Mouse (Mus musculus): ENCODE results near the gene Cacna1h. TPM values are rescaled to one million over a fixed set of nuclear protein-coding genes. Genes with fewer than 3 reads are reported as not detected.
A peak's percentile ranks its signal among the peaks of the same experiment; 100 is the strongest.

Gene Cacna1h
- polyA plus RNA-seq, 1 experiment from 2014 or later, result 3.2 TPM

DNA sequence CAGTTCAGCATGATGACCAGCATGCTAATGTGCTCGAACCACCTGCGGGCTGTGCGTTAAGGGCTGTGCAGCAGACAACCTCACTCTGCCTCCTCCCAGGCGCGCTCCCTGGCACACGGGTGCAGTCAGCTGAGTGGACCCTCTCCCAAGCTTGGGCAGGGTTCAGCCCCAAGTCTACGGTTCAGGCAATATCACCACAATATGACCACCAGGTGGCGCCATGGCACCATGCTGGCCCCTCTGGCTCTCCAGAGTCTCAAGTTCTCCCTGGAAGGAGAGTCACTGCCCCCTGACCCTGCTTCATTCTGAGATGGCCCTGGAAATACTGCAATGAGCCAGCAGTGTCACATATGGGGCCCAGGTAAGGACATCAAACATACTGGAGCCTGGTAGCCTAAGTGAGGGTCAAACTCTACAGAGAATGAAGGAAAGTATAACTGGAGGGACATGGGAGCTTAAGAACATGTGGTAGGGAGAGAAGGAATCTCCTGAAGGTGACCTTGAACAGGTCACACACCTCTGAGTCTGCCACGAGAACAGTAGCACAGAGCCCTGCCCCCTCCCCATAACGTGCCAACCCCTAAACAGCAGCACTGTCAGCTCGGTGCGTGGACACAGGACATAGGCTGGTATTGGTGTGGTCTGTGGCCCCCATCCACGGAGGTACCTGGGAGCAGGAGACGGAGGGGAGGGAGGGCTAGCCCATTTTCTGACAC lies 35.6 kb downstream of the Cacna1h start:
- WGBS, result 33% methylated on average over 14 of the region's 14 CpGs
- ATAC-seq (replicated peaks; ENCODE audit: low FRiP score) (no peak), DNase-seq (ENCODE audit: low spot score) (peak; percentile 70)
- no peaks in the 10 kb centered on the region; the same call in 1 of the 2 replicates for H3K27me3 ChIP-seq (replicated peaks; ENCODE audit: control insufficient read depth, insufficient read depth, low read length)
- H3K9me3 ChIP-seq (ENCODE audit: control insufficient read depth, low read length), result no peaks in the 10 kb centered on the region
- no peak overlapping the region for H3K4me2 ChIP-seq
- H3K4me3 ChIP-seq (ENCODE audit: low read depth, low read length), result no peak overlapping the region
- no peaks in the 10 kb centered on the region for H3K36me3 ChIP-seq (ENCODE audit: control insufficient read depth, insufficient read depth, low read length)
- no peak overlapping the region for H3K9ac ChIP-seq (ENCODE audit: low read depth, low read length)
- no peak overlapping the region for H3K27ac ChIP-seq (ENCODE audit: low read depth, low read length)
- no peaks in the 10 kb centered on the region for H3K4me1 ChIP-seq (replicated peaks; ENCODE audit: control insufficient read depth, insufficient read depth, low read length)

DNA sequence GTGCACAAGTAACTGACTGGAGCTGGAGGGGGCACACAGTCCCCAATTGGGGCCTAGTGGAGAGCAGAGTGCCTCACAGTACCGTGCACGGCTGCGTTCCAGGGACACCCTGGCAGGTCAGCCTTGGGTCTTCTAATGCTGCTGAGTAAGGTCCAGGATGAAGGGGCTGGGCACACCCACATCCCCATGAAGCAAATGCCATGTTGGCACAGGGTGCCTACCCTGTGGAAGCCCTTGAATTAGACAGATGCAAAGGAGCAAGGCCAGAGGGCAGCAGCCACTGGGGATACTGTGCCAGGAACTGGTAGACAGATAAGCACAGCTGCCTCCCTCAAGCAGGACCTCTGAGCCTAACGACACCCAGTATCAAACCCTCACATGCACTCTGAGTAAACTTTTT lies 39.1 kb downstream of the Cacna1h start:
- Histone ChIP-seq H3K27me3 (replicated peaks; ENCODE audit: control insufficient read depth, insufficient read depth, low read length) (no peaks in the 10 kb centered on the region; the same call in 1 of the 2 replicates), H3K27ac (ENCODE audit: low read depth, low read length) (no peak overlapping the region), H3K36me3 (ENCODE audit: control insufficient read depth, insufficient read depth, low read length) (no peaks in the 10 kb centered on the region), H3K4me3 (ENCODE audit: low read depth, low read length) (no peak overlapping the region), H3K4me1 (replicated peaks; ENCODE audit: control insufficient read depth, insufficient read depth, low read length) (no peaks in the 10 kb centered on the region), H3K4me2 (no peak overlapping the region), H3K9me3 (ENCODE audit: control insufficient read depth, low read length) (no peaks in the 10 kb centered on the region), H3K9ac (ENCODE audit: low read depth, low read length) (no peak overlapping the region)
- DNase-seq (ENCODE audit: low spot score), result no peak
- ATAC-seq (replicated peaks; ENCODE audit: low FRiP score), result no peak
- 76% methylated on average over 4 of the region's 4 CpGs for WGBS

DNA sequence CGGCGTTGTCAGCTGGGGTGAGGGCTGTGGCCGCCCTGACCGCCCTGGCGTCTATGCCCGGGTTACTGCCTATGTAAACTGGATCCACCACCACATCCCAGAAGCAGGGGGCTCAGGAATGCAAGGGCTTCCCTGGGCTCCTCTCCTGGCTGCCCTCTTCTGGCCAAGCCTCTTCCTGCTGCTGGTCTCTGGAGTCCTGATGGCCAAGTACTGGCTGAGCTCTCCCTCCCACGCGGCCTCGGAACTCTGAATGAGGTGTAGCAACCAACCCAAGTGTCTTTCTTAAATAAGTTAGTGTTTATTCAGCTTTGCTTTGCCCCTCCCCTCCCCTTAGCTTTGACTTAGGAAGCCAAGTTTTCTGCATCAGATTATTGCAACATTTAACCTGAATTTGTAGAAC lies 59.6 kb downstream of the Cacna1h start:
- H3K27ac ChIP-seq (ENCODE audit: low read depth, low read length), result no peak overlapping the region
- H3K4me1 ChIP-seq (replicated peaks; ENCODE audit: control insufficient read depth, insufficient read depth, low read length), result no peaks in the 10 kb centered on the region
- H3K9me3 ChIP-seq (ENCODE audit: control insufficient read depth, low read length), result no peaks in the 10 kb centered on the region
- no peaks in the 10 kb centered on the region for H3K27me3 ChIP-seq (replicated peaks; ENCODE audit: control insufficient read depth, insufficient read depth, low read length)
- no peaks in the 10 kb centered on the region; the same call in 1 of the 2 replicates for H3K36me3 ChIP-seq (ENCODE audit: control insufficient read depth, insufficient read depth, low read length)
- H3K4me2 ChIP-seq, result no peak overlapping the region
- H3K9ac ChIP-seq (ENCODE audit: low read depth, low read length), result no peak overlapping the region
- no peak overlapping the region for H3K4me3 ChIP-seq (ENCODE audit: low read depth, low read length)
- 43% methylated on average over 9 of the region's 9 CpGs for WGBS
- DNase-seq (ENCODE audit: low spot score) (no peak), ATAC-seq (replicated peaks; ENCODE audit: low FRiP score) (no peak)

DNA sequence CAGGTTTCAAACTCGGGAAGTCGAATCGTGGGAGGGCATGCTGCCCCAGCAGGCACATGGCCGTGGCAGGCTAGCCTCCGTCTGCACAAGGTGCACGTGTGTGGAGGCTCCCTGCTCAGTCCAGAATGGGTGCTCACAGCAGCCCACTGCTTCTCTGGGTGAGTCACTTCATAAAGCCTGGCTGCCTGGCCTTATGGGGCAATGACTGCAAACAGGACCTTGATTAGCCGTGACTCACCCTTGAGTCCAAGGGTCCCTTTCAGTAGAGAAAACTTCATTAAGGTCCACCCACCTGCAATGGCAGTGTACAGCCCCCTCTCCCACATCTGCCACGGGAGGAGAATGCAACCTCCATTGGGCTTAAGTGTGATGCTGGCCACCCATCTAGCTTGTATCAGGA lies 61.1 kb downstream of the Cacna1h start:
- DNase-seq (ENCODE audit: low spot score) (no peak), ATAC-seq (replicated peaks; ENCODE audit: low FRiP score) (no peak)
- Histone ChIP-seq H3K27me3 (replicated peaks; ENCODE audit: control insufficient read depth, insufficient read depth, low read length) (no peaks in the 10 kb centered on the region), H3K4me1 (replicated peaks; ENCODE audit: control insufficient read depth, insufficient read depth, low read length) (no peaks in the 10 kb centered on the region), H3K9ac (ENCODE audit: low read depth, low read length) (no peak overlapping the region), H3K36me3 (ENCODE audit: control insufficient read depth, insufficient read depth, low read length) (no peaks in the 10 kb centered on the region; the same call in 1 of the 2 replicates), H3K9me3 (ENCODE audit: control insufficient read depth, low read length) (no peaks in the 10 kb centered on the region), H3K4me2 (no peak overlapping the region), H3K4me3 (ENCODE audit: low read depth, low read length) (no peak overlapping the region), H3K27ac (ENCODE audit: low read depth, low read length) (no peak overlapping the region)
- 68% methylated on average over 8 of the region's 8 CpGs for WGBS

DNA sequence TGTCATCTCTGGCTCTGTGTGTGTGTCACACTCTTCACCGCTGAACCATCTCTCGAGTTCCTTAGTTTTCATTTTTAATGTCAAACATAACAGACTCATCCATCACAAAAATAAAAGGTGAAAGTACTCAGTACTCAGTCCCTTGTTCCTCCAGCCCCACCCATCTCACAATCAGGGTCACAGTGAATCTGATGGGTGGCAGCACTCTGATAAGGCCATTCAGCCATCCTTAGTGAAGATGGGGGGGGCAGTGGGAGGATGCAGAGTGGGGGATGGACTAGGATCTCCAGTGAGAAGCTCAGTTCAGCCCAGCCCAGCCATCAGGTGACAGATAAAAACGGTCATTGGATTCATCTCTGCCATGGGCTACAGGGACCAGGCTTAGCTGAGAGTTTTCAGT lies 64.6 kb downstream of the Cacna1h start, which contains the start of gene Tpsg1:
Tpsg1 (plus strand) TSS at position 301 of the 400 bp plus-strand sequence.
- DNase-seq (ENCODE audit: low spot score) (no peak), ATAC-seq (replicated peaks; ENCODE audit: low FRiP score) (no peak)
- 69% methylated on average over 3 of the region's 3 CpGs for WGBS
- Histone ChIP-seq H3K9me3 (ENCODE audit: control insufficient read depth, low read length) (no peaks in the 10 kb centered on the region), H3K27me3 (replicated peaks; ENCODE audit: control insufficient read depth, insufficient read depth, low read length) (no peaks in the 10 kb centered on the region), H3K27ac (ENCODE audit: low read depth, low read length) (no peak within 1 kb of the TSS), H3K4me1 (replicated peaks; ENCODE audit: control insufficient read depth, insufficient read depth, low read length) (no peaks in the 10 kb centered on the region), H3K4me3 (ENCODE audit: low read depth, low read length) (no peak within 1 kb of the TSS), H3K36me3 (ENCODE audit: control insufficient read depth, insufficient read depth, low read length) (no peaks in the 10 kb centered on the region), H3K9ac (ENCODE audit: low read depth, low read length) (no peak within 1 kb of the TSS), H3K4me2 (no peak within 1 kb of the TSS)

DNA sequence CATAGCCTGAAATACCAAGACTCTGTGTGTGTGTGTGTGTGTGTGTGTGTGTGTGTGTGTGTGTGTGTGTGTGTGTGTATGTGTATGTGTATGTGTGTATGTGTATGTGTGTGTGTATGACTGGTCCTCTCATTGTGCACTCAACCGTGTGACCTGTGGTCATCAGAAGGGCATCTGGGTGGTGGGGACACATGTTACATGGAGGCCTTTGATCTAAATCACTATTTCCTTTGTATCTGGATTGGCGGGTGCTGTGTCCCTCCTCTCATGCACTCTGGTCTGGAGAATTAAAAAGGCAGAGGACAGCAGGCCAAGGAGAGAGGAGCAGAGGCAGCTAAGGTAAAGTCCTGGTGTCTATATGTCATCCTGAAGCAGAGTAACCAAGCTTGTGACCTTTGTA lies 67.6 kb downstream of the Cacna1h start, which contains the start of gene Tpsb2:
Tpsb2 (plus strand) TSS at position 301 of the 400 bp plus-strand sequence.
- H3K27ac ChIP-seq (ENCODE audit: low read depth, low read length), result no peak within 1 kb of the TSS
- ATAC-seq (replicated peaks; ENCODE audit: low FRiP score), result no peak
- WGBS, result 63% methylated on average over 2 of the region's 2 CpGs

DNA sequence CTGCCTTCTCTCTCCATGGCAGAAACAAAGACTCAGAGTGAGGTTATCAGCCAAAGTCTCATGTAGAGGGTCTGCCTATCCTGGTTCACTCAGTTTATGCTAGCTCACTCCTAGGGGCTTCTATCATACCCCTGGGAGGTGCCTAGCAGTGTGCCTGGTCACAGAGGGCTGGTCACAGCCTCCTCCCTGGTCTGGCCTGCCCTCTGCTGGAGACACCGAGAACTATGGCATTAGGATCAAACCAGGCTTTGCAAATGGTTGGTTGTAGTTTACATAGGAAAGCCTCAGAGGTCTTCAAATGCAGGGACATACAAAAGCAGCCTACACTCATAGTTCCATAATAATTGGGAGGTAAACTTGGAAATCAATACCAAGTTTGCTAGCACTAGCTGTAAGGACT lies 69.9 kb downstream of the Cacna1h start:
- no peak overlapping the region for H3K9ac ChIP-seq (ENCODE audit: low read depth, low read length)
- no peak overlapping the region for H3K27ac ChIP-seq (ENCODE audit: low read depth, low read length)
- no peak for DNase-seq (ENCODE audit: low spot score)
- no peaks in the 10 kb centered on the region for H3K36me3 ChIP-seq (ENCODE audit: control insufficient read depth, insufficient read depth, low read length)
- no peaks in the 10 kb centered on the region for H3K27me3 ChIP-seq (replicated peaks; ENCODE audit: control insufficient read depth, insufficient read depth, low read length)
- H3K9me3 ChIP-seq (ENCODE audit: control insufficient read depth, low read length), result no peaks in the 10 kb centered on the region
- 0% methylated on average over 1 of the region's 1 CpGs for WGBS
- no peaks in the 10 kb centered on the region for H3K4me1 ChIP-seq (replicated peaks; ENCODE audit: control insufficient read depth, insufficient read depth, low read length)
- no peak overlapping the region for H3K4me2 ChIP-seq
- ATAC-seq (replicated peaks; ENCODE audit: low FRiP score), result no peak
- no peak overlapping the region for H3K4me3 ChIP-seq (ENCODE audit: low read depth, low read length)

More for the DNA sequence above, 67.6 kb downstream of the Cacna1h start, which contains the start of gene Tpsb2:
- H3K4me1 ChIP-seq (replicated peaks; ENCODE audit: control insufficient read depth, insufficient read depth, low read length), result no peaks in the 10 kb centered on the region
- DNase-seq (ENCODE audit: low spot score), result no peak
- no peaks in the 10 kb centered on the region for H3K36me3 ChIP-seq (ENCODE audit: control insufficient read depth, insufficient read depth, low read length)
- no peak within 1 kb of the TSS for H3K4me3 ChIP-seq (ENCODE audit: low read depth, low read length)
- no peak within 1 kb of the TSS for H3K9ac ChIP-seq (ENCODE audit: low read depth, low read length)
- H3K9me3 ChIP-seq (ENCODE audit: control insufficient read depth, low read length), result no peaks in the 10 kb centered on the region
- H3K4me2 ChIP-seq, result no peak within 1 kb of the TSS
- no peaks in the 10 kb centered on the region for H3K27me3 ChIP-seq (replicated peaks; ENCODE audit: control insufficient read depth, insufficient read depth, low read length)

DNA sequence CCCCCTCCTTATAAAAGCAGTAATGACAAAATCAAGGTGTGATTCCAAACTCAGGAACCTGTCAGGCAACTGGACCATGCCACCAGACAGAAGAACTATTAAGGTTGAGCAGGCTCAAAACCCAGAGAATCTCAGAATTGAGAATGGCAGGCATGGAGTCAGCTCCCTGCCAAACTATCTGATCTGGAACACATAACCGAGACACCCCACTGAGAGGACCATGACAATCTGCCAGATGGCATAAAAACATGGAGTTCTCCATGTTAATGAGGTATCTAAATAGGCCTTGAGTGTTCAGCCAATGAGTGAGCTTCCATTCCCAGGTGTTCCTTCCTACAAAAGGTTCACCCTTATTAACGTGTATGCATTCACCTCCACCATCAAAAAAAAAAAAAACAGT lies 72.3 kb downstream of the Cacna1h start:
- WGBS, result 66% methylated on average over 2 of the region's 2 CpGs
- Histone ChIP-seq H3K27ac (ENCODE audit: low read depth, low read length) (no peak overlapping the region), H3K4me2 (no peak overlapping the region), H3K4me3 (ENCODE audit: low read depth, low read length) (no peak overlapping the region), H3K9me3 (ENCODE audit: control insufficient read depth, low read length) (no peaks in the 10 kb centered on the region), H3K4me1 (replicated peaks; ENCODE audit: control insufficient read depth, insufficient read depth, low read length) (no peaks in the 10 kb centered on the region), H3K27me3 (replicated peaks; ENCODE audit: control insufficient read depth, insufficient read depth, low read length) (no peaks in the 10 kb centered on the region), H3K9ac (ENCODE audit: low read depth, low read length) (no peak overlapping the region), H3K36me3 (ENCODE audit: control insufficient read depth, insufficient read depth, low read length) (no peaks in the 10 kb centered on the region)
- no peak for DNase-seq (ENCODE audit: low spot score)
- ATAC-seq (replicated peaks; ENCODE audit: low FRiP score), result no peak

DNA sequence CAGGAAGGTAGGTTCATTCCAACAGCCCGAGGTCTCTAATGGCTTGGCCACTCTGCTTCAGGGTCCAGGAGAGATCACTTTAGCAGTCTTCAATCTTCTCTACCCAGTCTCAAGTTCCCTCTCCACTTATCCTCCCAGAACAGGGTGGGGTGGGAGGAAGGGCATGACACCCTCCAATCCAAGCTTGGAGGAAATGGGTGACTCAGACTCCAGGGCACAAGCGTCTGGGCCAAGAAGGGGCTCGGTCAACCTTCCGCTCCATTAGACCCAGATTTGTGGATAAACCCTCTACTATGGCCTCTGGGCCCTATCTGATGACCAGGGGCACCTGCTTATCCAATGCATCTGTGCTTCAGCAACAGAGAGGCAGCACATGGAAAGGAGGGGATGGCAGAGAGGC lies 88.1 kb downstream of the Cacna1h start, which contains the start of gene Tpsab1:
Tpsab1 (minus strand) TSS at position 101 of the 400 bp plus-strand sequence.
- ATAC-seq (replicated peaks; ENCODE audit: low FRiP score) (no peak), DNase-seq (ENCODE audit: low spot score) (no peak)
- H3K9me3 ChIP-seq (ENCODE audit: control insufficient read depth, low read length), result no peaks in the 10 kb centered on the region
- no peaks in the 10 kb centered on the region for H3K4me1 ChIP-seq (replicated peaks; ENCODE audit: control insufficient read depth, insufficient read depth, low read length)
- no peak within 1 kb of the TSS for H3K27ac ChIP-seq (ENCODE audit: low read depth, low read length)
- no peaks in the 10 kb centered on the region for H3K36me3 ChIP-seq (ENCODE audit: control insufficient read depth, insufficient read depth, low read length)
- H3K27me3 ChIP-seq (replicated peaks; ENCODE audit: control insufficient read depth, insufficient read depth, low read length), result no peaks in the 10 kb centered on the region
- no peak within 1 kb of the TSS for H3K9ac ChIP-seq (ENCODE audit: low read depth, low read length)
- H3K4me3 ChIP-seq (ENCODE audit: low read depth, low read length), result no peak within 1 kb of the TSS
- H3K4me2 ChIP-seq, result no peak within 1 kb of the TSS
- 81% methylated on average over 4 of the region's 4 CpGs for WGBS

Measured in liver, embryonic 11.5 days (tissue).